Mouse (Mus musculus): ENCODE measurements around the gene Sbf2. TPM values are rescaled to one million over a fixed set of nuclear protein-coding genes. Genes with fewer than 3 reads are reported as not detected.

The Sbf2 gene
- total and polyA plus RNA-seq, 3 experiments: 1.3 to 4.4 TPM; not detected in 1

DNA sequence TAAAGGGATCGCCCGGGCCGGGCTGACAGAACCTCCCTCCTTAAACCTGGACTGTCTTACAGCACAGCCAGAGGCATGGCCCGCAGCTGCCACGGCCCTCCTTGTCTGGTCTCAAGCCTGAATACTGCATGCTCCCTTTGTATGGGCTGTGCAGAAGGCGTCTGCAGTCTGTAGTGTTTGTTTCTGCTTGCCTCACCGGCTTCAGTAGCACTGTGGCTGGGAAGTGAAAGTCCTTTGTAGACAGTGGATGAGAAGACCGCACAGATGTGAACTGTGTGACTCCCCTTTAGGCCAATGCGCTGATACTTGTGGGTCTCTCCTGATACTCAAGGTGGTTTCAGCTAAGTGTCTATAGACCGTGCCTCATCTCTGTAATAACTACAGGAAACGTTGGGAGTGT lies 331.9 kb downstream of the Sbf2 start (continued):
- TF ChIP-seq CTCF (IDR thresholded peaks at IDR 0.05 in 2 of 3, conservative IDR thresholded peaks at IDR 0.05 in 1 of 3; ENCODE audit: control insufficient read depth in 1 of 3, insufficient read depth in 1 of 3, low read depth in 2 of 3, low read length in 3 of 3, poor library complexity in 1 of 3, severe bottlenecking in 1 of 3): no peak

DNA sequence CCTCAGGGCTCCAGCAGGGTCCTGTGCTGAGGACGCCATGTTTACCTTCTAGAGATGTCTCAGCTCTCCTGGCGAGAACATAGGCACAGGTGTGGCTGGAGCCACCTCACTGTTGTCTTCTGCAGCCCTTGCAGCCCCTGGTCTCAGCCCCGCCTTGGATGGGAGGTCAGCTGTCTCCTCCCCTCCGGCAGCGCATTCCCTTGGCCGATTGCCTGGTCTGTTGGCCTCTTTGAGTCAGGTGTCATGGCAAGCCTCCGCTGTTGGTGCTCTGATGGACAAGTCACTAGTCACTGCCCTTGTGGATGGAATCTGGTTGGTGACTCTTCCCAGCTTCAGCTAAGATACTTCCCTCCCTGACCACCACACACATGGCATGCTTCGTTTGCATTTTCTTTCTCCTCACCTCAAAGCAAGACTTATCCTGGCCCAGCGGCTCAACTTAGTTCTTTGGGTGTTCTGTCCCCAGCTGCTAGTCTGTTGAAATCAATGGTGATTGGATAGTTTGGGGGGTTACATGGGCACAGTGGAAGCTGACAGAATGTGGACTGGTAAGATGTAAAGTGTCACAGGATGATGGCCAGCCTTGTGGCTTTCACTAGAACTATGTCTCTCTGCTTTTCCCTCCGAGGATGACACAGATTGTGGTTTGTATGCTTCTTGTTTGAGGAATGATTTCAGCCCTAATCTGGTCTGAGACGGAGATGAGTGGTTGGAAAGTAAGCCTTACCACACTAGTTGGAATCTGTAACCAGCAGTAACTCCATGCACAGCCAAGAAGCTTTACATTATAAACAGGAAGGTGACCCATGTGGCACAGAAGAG lies 333.1 kb downstream of the Sbf2 start:
- no peaks in the 10 kb centered on the region for H3K9me3 ChIP-seq (replicated peaks; ENCODE audit: insufficient read depth, low read length)
- H3K27me3 ChIP-seq (ENCODE audit: control insufficient read depth in 1 of 2, insufficient read depth in 2 of 2, low read length in 2 of 2): no peaks in the 10 kb centered on the region
- no peaks in the 10 kb centered on the region for H3K4me1 ChIP-seq (ENCODE audit: control insufficient read depth in 1 of 2, insufficient read depth in 2 of 2, low read length in 2 of 2)
- TF ChIP-seq ZMIZ1 (IDR thresholded peaks at IDR 0.05; ENCODE audit: low read depth, low read length): no peak
- no peak for TF ChIP-seq MAZ (IDR thresholded peaks at IDR 0.05; ENCODE audit: low read depth, low read length)
- TF ChIP-seq EP300 (IDR thresholded peaks at IDR 0.05; ENCODE audit: low read depth in 1 of 2, low read length in 2 of 2): no peak
- H3K36me3 ChIP-seq (ENCODE audit: control insufficient read depth in 1 of 2, insufficient read depth in 2 of 2, low read length in 2 of 2): peaks cover 0 to 4% of the 10 kb centered on the region in 2 experiments; a peak in 2 of 4 replicates
- no peak for DNase-seq (ENCODE audit: low read depth, low spot score)
- no peak overlapping the region for H3K4me3 ChIP-seq (ENCODE audit: control insufficient read depth in 1 of 2, insufficient read depth in 1 of 2, low read depth in 2 of 2, low read length in 2 of 2)
- H3K79me2 ChIP-seq (ENCODE audit: control insufficient read depth, insufficient read depth, low read length, poor library complexity): no peaks in the 10 kb centered on the region
- no peak overlapping the region for H3K27ac ChIP-seq (ENCODE audit: control insufficient read depth, low read depth, low read length)
- no peak overlapping the region for H3K9ac ChIP-seq (ENCODE audit: control insufficient read depth, low read depth, low read length, poor library complexity, severe bottlenecking)

DNA sequence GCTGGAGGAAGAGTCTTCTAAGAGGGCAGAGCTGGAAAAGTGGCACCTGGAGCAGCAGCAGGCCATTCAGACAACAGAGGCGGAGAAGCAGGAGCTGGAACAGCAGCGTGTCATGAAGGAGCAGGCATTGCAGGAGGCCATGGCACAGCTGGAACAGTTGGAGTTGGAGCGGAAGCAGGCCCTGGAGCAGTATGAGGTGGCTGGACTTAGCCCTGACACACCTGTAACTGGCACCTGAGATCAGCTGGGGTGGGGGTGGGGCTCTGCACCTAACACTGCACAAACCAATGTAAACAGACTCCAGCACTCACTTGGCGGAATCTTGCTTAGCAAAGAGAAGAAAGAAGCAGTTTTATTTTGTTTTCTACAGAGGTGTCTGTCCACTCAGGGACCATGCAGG lies 335.5 kb downstream of the Sbf2 start:
- H3K36me3 ChIP-seq (ENCODE audit: control insufficient read depth in 1 of 2, insufficient read depth in 2 of 2, low read length in 2 of 2): peaks cover 0 to 8% of the 10 kb centered on the region in 2 experiments; a peak in 2 of 4 replicates
- H3K27ac ChIP-seq (ENCODE audit: control insufficient read depth, low read depth, low read length): no peak overlapping the region
- TF ChIP-seq POLR2A (IDR thresholded peaks at IDR 0.05; ENCODE audit: control insufficient read depth in 1 of 2, insufficient read depth in 1 of 2, low read depth in 1 of 2, low read length in 2 of 2, poor library complexity in 1 of 2) (no peak), MAX (IDR thresholded peaks at IDR 0.05; ENCODE audit: low read length) (no peak), TCF12 (IDR thresholded peaks at IDR 0.05; ENCODE audit: low read depth, low read length) (no peak), MYC (IDR thresholded peaks at IDR 0.05; ENCODE audit: low read depth, low read length) (no peak), USF1 (IDR thresholded peaks at IDR 0.05; ENCODE audit: low read depth, low read length) (no peak), ZMIZ1 (IDR thresholded peaks at IDR 0.05; ENCODE audit: low read depth, low read length) (no peak), ELF1 (IDR thresholded peaks at IDR 0.05; ENCODE audit: low read depth, low read length) (no peak), CTCF (IDR thresholded peaks at IDR 0.05 in 2 of 3, conservative IDR thresholded peaks at IDR 0.05 in 1 of 3; ENCODE audit: control insufficient read depth in 1 of 3, insufficient read depth in 1 of 3, low read depth in 2 of 3, low read length in 3 of 3, poor library complexity in 1 of 3, severe bottlenecking in 1 of 3) (no peak), ETS1 (IDR thresholded peaks at IDR 0.05; ENCODE audit: low read depth, low read length) (no peak), KAT2A (conservative IDR thresholded peaks at IDR 0.05; ENCODE audit: low read depth, low read length) (no peak), ZC3H11A (IDR thresholded peaks at IDR 0.05; ENCODE audit: low read depth, low read length) (no peak), BHLHE40 (IDR thresholded peaks at IDR 0.05; ENCODE audit: borderline replicate concordance, low read depth, low read length) (no peak)
- no peak overlapping the region for H3K9ac ChIP-seq (ENCODE audit: control insufficient read depth, low read depth, low read length, poor library complexity, severe bottlenecking)
- no peaks in the 10 kb centered on the region for H3K4me1 ChIP-seq (ENCODE audit: control insufficient read depth in 1 of 2, insufficient read depth in 2 of 2, low read length in 2 of 2)
- H3K9me3 ChIP-seq (replicated peaks; ENCODE audit: insufficient read depth, low read length): no peaks in the 10 kb centered on the region
- DNase-seq (ENCODE audit: low read depth, low spot score): no peak
- no peaks in the 10 kb centered on the region for H3K27me3 ChIP-seq (ENCODE audit: control insufficient read depth in 1 of 2, insufficient read depth in 2 of 2, low read length in 2 of 2)
- H3K4me3 ChIP-seq (ENCODE audit: control insufficient read depth in 1 of 2, insufficient read depth in 1 of 2, low read depth in 2 of 2, low read length in 2 of 2): no peak overlapping the region
- no peaks in the 10 kb centered on the region for H3K79me2 ChIP-seq (ENCODE audit: control insufficient read depth, insufficient read depth, low read length, poor library complexity)
